Mouse (Mus musculus) bone marrow, adult 2 months (tissue): ENCODE measurements around the gene Rab10.

Source experiments
- CTCF ChIP-seq: fragments of 200-500 bp; IDR thresholded peaks from 2 replicates; pipeline ENCODE4 v1.5.1; 2011; ENCODE audit warnings: low read length, control low read depth; ENCODE audit not compliant: control insufficient read depth, insufficient read depth
- POLR2A ChIP-seq: fragments of 200-500 bp; IDR thresholded peaks from 2 replicates; pipeline ENCODE4 v1.6.1; 2011; ENCODE audit warnings: low read depth, mild to moderate bottlenecking, control low read depth, low read length, borderline replicate concordance; ENCODE audit not compliant: control insufficient read depth

GRCm38 (mm10) chr12:3235124-3235631 lies 74.6 kb downstream of the Rab10 start:
- TF ChIP-seq CTCF (no peak), POLR2A (peak; percentile 40; the same call in 1 of the 2 replicates)
